Mouse (Mus musculus) forebrain, embryonic 16.5 days (tissue): ENCODE results near the gene Cfap73. TPM values are rescaled to one million over a fixed set of nuclear protein-coding genes. Genes with fewer than 3 reads are reported as not detected.

ENCODE experiments used
- ATAC-seq: fragments of 200-750 bp; cut with Nextera tagmentation; 2 replicates; pipeline ENCODE4 v1.8.0; 2017; ENCODE audit warnings: mild to moderate bottlenecking, moderate library complexity
- H3K27ac ChIP-seq: fragments of 300-500 bp; sonication (generic); 2 replicates; pipeline ENCODE4 v1.5.1; 2014; ENCODE audit warnings: low read length, control low read depth
- H3K27me3 ChIP-seq: fragments of 300-500 bp; sonication (generic); replicated peaks from 2 replicates; pipeline ENCODE4 v1.6.1; 2014; ENCODE audit warnings: low read length; ENCODE audit not compliant: control insufficient read depth, insufficient read depth
- H3K36me3 ChIP-seq: fragments of 300-500 bp; sonication (generic); 2 replicates; pipeline ENCODE4 v1.6.1; 2014; ENCODE audit not compliant: control insufficient read depth, insufficient read depth
- H3K4me1 ChIP-seq: fragments of 300-500 bp; sonication (generic); replicated peaks from 2 replicates; pipeline ENCODE4 v1.6.1; 2014; ENCODE audit warnings: low read length; ENCODE audit not compliant: control insufficient read depth, insufficient read depth
- H3K4me2 ChIP-seq: fragments of 300-500 bp; sonication (generic); 2 replicates; pipeline ENCODE4 v1.6.1; 2014; ENCODE audit warnings: mild to moderate bottlenecking, low read length, control low read depth
- H3K4me3 ChIP-seq: fragments of 300-500 bp; sonication (generic); replicated peaks from 2 replicates; pipeline ENCODE4 v1.5.1; 2014; ENCODE audit warnings: mild to moderate bottlenecking, low read length, control low read depth
- H3K9ac ChIP-seq: fragments of 300-500 bp; sonication (generic); replicated peaks from 2 replicates; pipeline ENCODE4 v1.6.1; 2014; ENCODE audit warnings: low read depth, low read length, control low read depth
- H3K9me3 ChIP-seq: fragments of 300-500 bp; sonication (generic); 2 replicates; pipeline ENCODE4 v1.6.1; 2016; ENCODE audit warnings: low read length; ENCODE audit not compliant: control insufficient read depth
- WGBS: fragments of 180-500 bp; shearing (Covaris S2); extraction: QIAGEN DNeasy Blood & Tissue Kit; methylation state at CpG from one replicate; pipeline ENCODE4 v1.1.7; 2014; 5-methylcytosine and 5-hydroxymethylcytosine counted together
- polyA plus RNA-seq: library from polyadenylated mRNA; unstranded; fragments of >200 nt; fragmentation: Nextera tagmentation; extraction: Ambion mirVana; gene quantifications from 2 replicates; pipeline ENCODE4 v1.2.1, GENCODE M21; 2015

Cfap73 gene
- polyA plus RNA-seq, 1 experiment from 2014 or later: 0.39 TPM

GRCm38 (mm10) chr5:120583511-120583910 lies 50.5 kb downstream of the Cfap73 start:
- 0 out of 2 replicates have a peak, but pooled peaks cover 4% of the 10 kb centered on the region for H3K36me3 ChIP-seq
- no peak overlapping the region for H3K27ac ChIP-seq
- no peak overlapping the region for H3K9ac ChIP-seq
- WGBS: 96% methylated on average over 4 of the region's 4 CpGs
- no peak for ATAC-seq
- H3K9me3 ChIP-seq: no peaks in the 10 kb centered on the region
- H3K4me1 ChIP-seq: peaks cover 35% of the 10 kb centered on the region
- no peak overlapping the region for H3K4me3 ChIP-seq
- no peak overlapping the region for H3K4me2 ChIP-seq
- H3K27me3 ChIP-seq: no peaks in the 10 kb centered on the region

- H3K4me3 ChIP-seq: no peak overlapping the region
- H3K27ac ChIP-seq: no peak overlapping the region
- 93% methylated on average over 9 of the region's 9 CpGs for WGBS
- no peaks in the 10 kb centered on the region for H3K9me3 ChIP-seq
- H3K36me3 ChIP-seq: 0 out of 2 replicates have a peak, but pooled peaks cover 4% of the 10 kb centered on the region
- no peak overlapping the region for H3K9ac ChIP-seq
- no peak overlapping the region for H3K4me2 ChIP-seq
- H3K4me1 ChIP-seq: peaks cover 31% of the 10 kb centered on the region
- no peak for ATAC-seq
- no peaks in the 10 kb centered on the region for H3K27me3 ChIP-seq
Measured at GRCm38 (mm10) chr5:120582002-120582401, 52.0 kb downstream of the Cfap73 start.

DNA sequence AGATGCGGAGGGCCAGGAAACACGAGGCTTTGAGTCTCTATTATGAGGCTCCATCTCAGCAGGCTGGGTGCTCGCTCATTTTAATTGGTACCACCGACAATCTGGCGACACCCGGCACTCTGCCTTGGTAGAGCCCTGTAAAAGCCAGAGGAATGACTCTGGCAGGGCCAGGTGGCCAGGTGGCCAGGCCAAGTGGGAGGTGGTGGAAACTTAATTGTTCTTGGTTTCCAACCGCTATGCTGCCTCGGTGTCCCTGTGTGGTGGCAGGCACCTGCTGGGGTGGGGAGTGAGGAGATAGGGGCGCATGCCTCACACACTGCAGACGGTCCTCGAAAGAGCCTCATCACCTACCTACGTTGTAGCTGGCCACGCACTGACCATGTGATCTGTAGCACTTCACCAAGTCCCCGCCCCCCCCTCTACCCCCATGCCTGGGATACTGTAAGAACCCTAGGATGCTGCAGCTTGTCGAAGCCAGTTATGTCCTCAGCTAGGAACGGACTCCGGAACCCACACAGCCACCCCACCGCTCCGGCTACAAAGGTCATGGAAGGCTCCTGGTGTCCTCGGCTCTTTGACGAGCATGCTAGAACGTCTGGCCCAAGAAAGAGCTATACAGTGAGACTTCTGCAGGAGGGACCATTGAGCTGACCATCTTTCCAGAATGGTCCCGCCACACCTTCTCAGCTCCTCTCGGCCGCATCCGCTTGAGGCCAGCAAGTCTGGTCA lies 54.0 kb downstream of the Cfap73 start:
- Histone ChIP-seq H3K4me2 (0 out of 2 replicates have a peak overlapping the region, but pooled peaks have one; percentile 4), H3K36me3 (0 out of 2 replicates have a peak, but pooled peaks cover 4% of the 10 kb centered on the region), H3K27me3 (no peaks in the 10 kb centered on the region), H3K4me3 (no peak overlapping the region), H3K9me3 (no peaks in the 10 kb centered on the region), H3K9ac (no peak overlapping the region), H3K27ac (peak overlapping the region; percentile 34; the same call in 1 of the 2 replicates), H3K4me1 (peaks cover 25% of the 10 kb centered on the region)
- ATAC-seq: peak; percentile 73
- WGBS: 75% methylated on average over 26 of the region's 26 CpGs

DNA sequence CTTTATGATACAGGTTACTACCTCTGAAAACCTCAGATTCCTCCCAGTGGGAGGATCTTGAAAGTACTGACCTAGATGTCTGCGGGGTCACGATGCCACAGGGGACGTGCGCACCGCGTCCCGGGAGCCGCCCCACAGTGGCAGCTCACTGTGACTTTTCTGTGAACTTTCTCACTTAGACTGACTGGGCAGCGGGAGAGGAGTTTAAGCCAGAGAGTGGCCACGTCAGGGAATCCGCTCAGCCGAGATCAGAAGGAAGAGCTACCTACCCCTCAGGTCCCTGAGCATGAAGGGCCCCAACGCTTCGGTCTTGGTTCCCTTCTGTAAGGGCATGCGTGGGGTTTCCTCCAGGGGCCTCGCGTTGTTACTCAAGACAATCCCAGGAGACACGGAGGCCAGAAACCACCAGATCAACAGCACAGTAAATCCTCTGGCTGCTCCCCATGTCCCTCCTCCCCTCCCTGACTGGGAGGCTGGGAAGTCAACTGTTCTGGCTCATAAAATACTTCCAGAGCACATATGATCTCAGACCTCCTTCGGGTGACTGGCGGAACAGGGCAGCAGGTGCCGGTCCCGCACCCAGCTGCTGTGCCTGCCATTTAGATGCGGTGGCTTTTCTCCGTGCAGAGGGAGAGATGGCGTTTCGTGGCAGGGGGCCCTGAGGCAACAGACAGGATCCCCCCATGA lies 54.7 kb downstream of the Cfap73 start:
- Histone ChIP-seq H3K4me2 (0 out of 2 replicates have a peak overlapping the region, but pooled peaks have one; percentile 4), H3K9ac (no peak overlapping the region)

GRCm38 (mm10) chr5:120578504-120579081 lies 55.4 kb downstream of the Cfap73 start:
- H3K9ac ChIP-seq: no peak overlapping the region
- H3K27me3 ChIP-seq: no peaks in the 10 kb centered on the region
- H3K4me2 ChIP-seq: no peak overlapping the region
- H3K36me3 ChIP-seq: 0 out of 2 replicates have a peak, but pooled peaks cover 4% of the 10 kb centered on the region
- ATAC-seq: peak; percentile 21; the same call in 1 of the 2 replicates
- 60% methylated on average over 12 of the region's 12 CpGs for WGBS
- H3K4me3 ChIP-seq: no peak overlapping the region
- no peak overlapping the region for H3K27ac ChIP-seq
- peaks cover 25% of the 10 kb centered on the region for H3K4me1 ChIP-seq
- H3K9me3 ChIP-seq: no peaks in the 10 kb centered on the region

More for the DNA sequence above, 54.7 kb downstream of the Cfap73 start:
- peak; percentile 25 for ATAC-seq
- no peaks in the 10 kb centered on the region for H3K27me3 ChIP-seq
- H3K4me3 ChIP-seq: no peak overlapping the region
- 0 out of 2 replicates have a peak, but pooled peaks cover 4% of the 10 kb centered on the region for H3K36me3 ChIP-seq
- no peaks in the 10 kb centered on the region for H3K9me3 ChIP-seq
- H3K27ac ChIP-seq: peak overlapping the region; percentile 34; the same call in 1 of the 2 replicates
- H3K4me1 ChIP-seq: peaks cover 25% of the 10 kb centered on the region
- 59% methylated on average over 26 of the region's 26 CpGs for WGBS

Other genes starting within 250 kb of the Cfap73 start
- 3.8 and 7.0 TPM in 2 replicates for gene Lhx5, start 202.5 kb downstream of the Cfap73 start, polyA plus RNA-seq
- gene Sdsl, start 161.4 kb downstream of the Cfap73 start, polyA plus RNA-seq: 1.9 and 2.3 TPM in 2 replicates
- gene Sds, start 157.7 kb downstream of the Cfap73 start, polyA plus RNA-seq: not detected in 2 replicates
- gene Plbd2, start 130.6 kb downstream of the Cfap73 start, polyA plus RNA-seq: 22.9 and 24.6 TPM in 2 replicates
- 1.9 and 2.0 TPM in 2 replicates for gene Slc8b1, start 123.1 kb downstream of the Cfap73 start, polyA plus RNA-seq
- gene Tpcn1, start 45.6 kb downstream of the Cfap73 start, polyA plus RNA-seq: 15.4 and 18.3 TPM in 2 replicates
- gene Iqcd, start 45.2 kb downstream of the Cfap73 start, polyA plus RNA-seq: 0.98 and 1.0 TPM in 2 replicates
- 21.2 and 26.9 TPM in 2 replicates for gene Rita1, start 21.6 kb downstream of the Cfap73 start, polyA plus RNA-seq
- gene Ddx54, start 21.5 kb downstream of the Cfap73 start, polyA plus RNA-seq: 49.2 and 49.3 TPM in 2 replicates
- gene Rasal1, start 14.6 kb upstream of the Cfap73 start, polyA plus RNA-seq: 5.3 and 6.3 TPM in 2 replicates
- gene Dtx1, start 77.7 kb upstream of the Cfap73 start, polyA plus RNA-seq: 43.4 and 44.1 TPM in 2 replicates
- gene Oas2, start 115.6 kb upstream of the Cfap73 start, polyA plus RNA-seq: 0.27 TPM in 1 of 2 replicates, not detected in the other
- 0.15 and 0.25 TPM in 2 replicates for gene Oas3, start 143.4 kb upstream of the Cfap73 start, polyA plus RNA-seq
- gene Oas1e, start 161.3 kb upstream of the Cfap73 start, polyA plus RNA-seq: not detected in 2 replicates
- gene Oas1c, start 178.3 kb upstream of the Cfap73 start, polyA plus RNA-seq: 0.32 and 0.34 TPM in 2 replicates
- gene Oas1f, start 213.1 kb upstream of the Cfap73 start, polyA plus RNA-seq: not detected in 2 replicates
- gene Oas1h, start 227.2 kb upstream of the Cfap73 start, polyA plus RNA-seq: not detected in 2 replicates